Mouse (Mus musculus) kidney, embryonic 15.5 days (tissue): ENCODE data around the gene Shkbp1. TPM values are rescaled to one million over a fixed set of nuclear protein-coding genes. Genes with fewer than 3 reads are reported as not detected.
A peak's percentile ranks its signal among the peaks of the same experiment; 100 is the strongest.

Experiments
- ATAC-seq: fragments of 200-750 bp; cut with Nextera tagmentation; replicated peaks from 2 replicates; pipeline ENCODE4 v1.8.0; 2017; ENCODE audit warnings: moderate TSS enrichment; ENCODE audit not compliant: low FRiP score
- H3K27ac ChIP-seq: fragments of 300-500 bp; sonication (generic); 2 replicates; pipeline ENCODE4 v1.5.1; 2015; ENCODE audit warnings: mild to moderate bottlenecking, inconsistent platforms
- H3K27me3 ChIP-seq: fragments of 300-500 bp; sonication (generic); 2 replicates; pipeline ENCODE4 v1.6.1; 2015; ENCODE audit warnings: inconsistent platforms
- H3K36me3 ChIP-seq: fragments of 300-500 bp; sonication (generic); 2 replicates; pipeline ENCODE4 v1.6.1; 2015; ENCODE audit warnings: inconsistent platforms
- H3K4me1 ChIP-seq: fragments of 300-500 bp; sonication (generic); 2 replicates; pipeline ENCODE4 v1.6.1; 2015; ENCODE audit warnings: inconsistent platforms
- H3K4me2 ChIP-seq: fragments of 300-500 bp; sonication (generic); 2 replicates; pipeline ENCODE4 v1.6.1; 2015; ENCODE audit warnings: moderate library complexity, mild to moderate bottlenecking, inconsistent platforms
- H3K4me3 ChIP-seq: fragments of 300-500 bp; sonication (generic); replicated peaks from 2 replicates; pipeline ENCODE4 v1.5.1; 2015; ENCODE audit warnings: mild to moderate bottlenecking, inconsistent platforms
- H3K9ac ChIP-seq: fragments of 300-500 bp; sonication (generic); 2 replicates; pipeline ENCODE4 v1.6.1; 2015; ENCODE audit warnings: mild to moderate bottlenecking, inconsistent platforms
- H3K9me3 ChIP-seq: fragments of 300-500 bp; sonication (generic); replicated peaks from 2 replicates; pipeline ENCODE4 v1.6.1; 2016; ENCODE audit warnings: inconsistent platforms
- WGBS: fragments of 180-500 bp; shearing (Covaris S2); methylation state at CpG from one replicate; pipeline ENCODE4 v1.1.7; 2015; ENCODE audit warnings: mixed read lengths; 5-methylcytosine and 5-hydroxymethylcytosine counted together
- polyA plus RNA-seq: library from polyadenylated mRNA; unstranded; fragments of >200 nt; fragmentation: Nextera tagmentation; extraction: Ambion mirVana; gene quantifications from 2 replicates; pipeline ENCODE4 v1.2.1, GENCODE M21; 2015

Gene Shkbp1
- polyA plus RNA-seq, 1 experiment from 2014 or later: 53.1 TPM

- H3K4me3 ChIP-seq: peak overlapping the region; percentile 55
- H3K36me3 ChIP-seq: no peaks in the 10 kb centered on the region; the same call in 1 of the 2 replicates
- peak overlapping the region; percentile 86 for H3K4me2 ChIP-seq
- H3K27me3 ChIP-seq: peaks cover 99% of the 10 kb centered on the region
- H3K27ac ChIP-seq: peak overlapping the region; percentile 84
- WGBS: under 1% methylated on average over 39 of the region's 39 CpGs
- H3K9me3 ChIP-seq: no peaks in the 10 kb centered on the region
- peaks cover 80% of the 10 kb centered on the region for H3K4me1 ChIP-seq
- peak overlapping the region; percentile 39 for H3K9ac ChIP-seq
- ATAC-seq: peak; percentile 55
Measured at GRCm38 (mm10) chr7:27330709-27331540, 24.9 kb downstream of the Shkbp1 start.

DNA sequence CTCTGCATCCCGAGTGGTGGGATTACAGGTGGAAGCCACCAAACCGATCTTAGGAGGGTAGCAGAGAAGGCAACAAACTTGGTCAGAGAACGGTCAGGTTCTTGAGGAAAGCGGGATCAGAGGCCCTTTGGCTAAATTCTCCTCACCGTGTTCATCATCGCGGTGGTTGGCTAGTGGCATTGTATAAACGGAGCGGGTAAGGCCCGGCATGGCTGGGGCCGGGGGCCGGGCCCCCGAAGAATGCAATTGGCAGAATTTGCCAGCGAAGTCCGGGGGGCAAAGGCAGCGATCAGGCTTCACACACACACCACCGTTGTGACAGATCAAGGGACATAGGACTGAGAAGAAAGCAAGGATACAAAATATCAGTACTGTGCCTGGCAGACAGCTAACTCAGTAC lies 25.8 kb downstream of the Shkbp1 start:
- Histone ChIP-seq H3K9ac (no peak overlapping the region), H3K4me3 (peak overlapping the region; percentile 55), H3K36me3 (no peaks in the 10 kb centered on the region; the same call in 1 of the 2 replicates), H3K27ac (no peak overlapping the region), H3K4me1 (peaks cover 82% of the 10 kb centered on the region), H3K4me2 (peak overlapping the region; percentile 86), H3K9me3 (no peaks in the 10 kb centered on the region), H3K27me3 (peaks cover 97% of the 10 kb centered on the region)
- ATAC-seq: no peak
- 25% methylated on average over 17 of the region's 17 CpGs for WGBS

DNA sequence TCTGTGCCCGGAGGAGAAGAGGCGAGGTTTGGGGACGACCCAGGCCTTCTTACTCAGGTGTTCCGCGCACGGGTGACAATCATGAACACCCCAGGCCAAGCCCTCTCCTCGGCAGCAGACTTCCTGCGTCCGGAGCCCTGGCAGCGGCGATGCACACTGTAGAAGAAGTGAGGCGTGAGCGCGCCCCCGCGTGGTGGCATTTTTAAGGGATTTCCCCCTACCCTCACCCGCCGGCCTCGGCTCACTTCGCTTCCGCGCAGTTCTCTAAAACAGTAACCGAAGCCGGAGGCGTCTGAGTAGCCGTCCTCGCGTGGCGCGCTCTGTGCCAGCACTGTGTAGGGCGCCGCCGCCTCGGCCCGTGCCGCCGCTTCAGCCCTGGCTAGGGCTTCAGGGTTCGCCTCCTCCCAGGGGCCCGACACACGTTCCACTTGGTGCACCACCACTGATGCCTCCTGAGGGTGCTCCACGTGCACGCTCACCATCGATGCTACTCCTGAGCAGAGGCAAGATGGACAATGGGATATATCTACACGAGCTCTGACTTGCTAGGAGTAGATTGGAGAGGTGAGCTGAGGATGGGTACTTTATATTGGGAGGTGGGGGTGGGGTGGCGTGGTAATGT lies 26.4 kb downstream of the Shkbp1 start:
- peak; percentile 1; the same call in 1 of the 2 replicates for ATAC-seq
- Histone ChIP-seq H3K27ac (no peak overlapping the region), H3K9me3 (no peaks in the 10 kb centered on the region), H3K4me2 (peak overlapping the region; percentile 86), H3K4me1 (peaks cover 79% of the 10 kb centered on the region), H3K27me3 (peaks cover 97% of the 10 kb centered on the region), H3K4me3 (peak overlapping the region; percentile 55), H3K36me3 (no peaks in the 10 kb centered on the region; the same call in 1 of the 2 replicates), H3K9ac (no peak overlapping the region)
- 5% methylated on average over 45 of the region's 45 CpGs for whole genome bisulfite sequencing

DNA sequence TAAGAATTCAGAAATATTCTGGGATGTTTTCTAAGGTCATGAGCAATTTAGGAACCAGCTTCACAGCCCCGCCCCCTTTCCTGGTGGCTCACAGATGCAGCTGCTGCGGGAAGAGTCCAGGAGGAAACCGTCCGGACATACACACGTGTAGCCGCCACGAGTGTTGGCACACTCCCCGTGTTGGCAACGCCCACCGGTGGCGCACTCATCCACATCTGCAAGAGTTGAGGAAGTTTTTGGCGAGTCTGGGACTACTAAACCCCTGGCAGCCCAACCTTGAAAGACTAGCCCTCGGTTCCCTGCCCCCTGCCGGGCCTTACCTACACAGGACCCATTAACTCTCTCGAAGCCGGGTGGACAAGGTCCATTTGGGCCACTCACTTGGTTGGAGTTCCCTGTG lies 27.2 kb downstream of the Shkbp1 start:
- Histone ChIP-seq H3K36me3 (no peaks in the 10 kb centered on the region; the same call in 1 of the 2 replicates), H3K4me1 (peaks cover 71% of the 10 kb centered on the region), H3K4me3 (no peak overlapping the region), H3K9me3 (no peaks in the 10 kb centered on the region), H3K4me2 (no peak overlapping the region), H3K9ac (no peak overlapping the region), H3K27me3 (peaks cover 93% of the 10 kb centered on the region), H3K27ac (no peak overlapping the region)
- ATAC-seq: no peak
- 29% methylated on average over 16 of the region's 16 CpGs for WGBS

- WGBS: 79% methylated on average over 11 of the region's 11 CpGs
- no peaks in the 10 kb centered on the region; the same call in 1 of the 2 replicates for H3K36me3 ChIP-seq
- H3K27me3 ChIP-seq: peaks cover 88% of the 10 kb centered on the region
- no peak overlapping the region for H3K4me3 ChIP-seq
- H3K4me1 ChIP-seq: peaks cover 67% of the 10 kb centered on the region
- H3K9me3 ChIP-seq: no peaks in the 10 kb centered on the region
- H3K9ac ChIP-seq: no peak overlapping the region
- ATAC-seq: no peak
- H3K27ac ChIP-seq: no peak overlapping the region
- H3K4me2 ChIP-seq: no peak overlapping the region
Measured at GRCm38 (mm10) chr7:27328161-27328560, 27.7 kb downstream of the Shkbp1 start.

DNA sequence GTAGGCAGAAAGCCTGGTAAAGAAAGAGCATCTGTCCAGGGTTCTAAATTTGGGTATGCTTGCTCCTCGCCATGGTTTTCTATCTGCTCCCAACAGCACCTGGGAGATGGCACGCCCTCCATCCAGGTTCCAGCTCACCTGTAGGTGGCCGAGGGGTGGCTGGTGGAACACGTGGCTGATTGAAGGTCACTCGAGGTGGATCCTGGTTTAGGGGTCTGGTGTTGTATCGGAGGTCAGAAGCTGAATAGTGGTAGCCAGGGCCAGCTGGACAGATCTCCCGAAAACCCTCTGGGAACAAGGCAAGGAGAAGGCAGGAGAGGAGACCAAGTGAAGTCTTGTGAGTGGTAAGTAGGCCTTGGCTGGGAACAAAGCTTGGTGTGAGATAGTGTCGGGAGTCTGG lies 28.3 kb downstream of the Shkbp1 start:
- no peak overlapping the region for H3K9ac ChIP-seq
- no peaks in the 10 kb centered on the region; the same call in 1 of the 2 replicates for H3K36me3 ChIP-seq
- no peak overlapping the region for H3K27ac ChIP-seq
- H3K4me2 ChIP-seq: no peak overlapping the region
- ATAC-seq: no peak
- peaks cover 81% of the 10 kb centered on the region for H3K27me3 ChIP-seq
- H3K4me1 ChIP-seq: peaks cover 60% of the 10 kb centered on the region
- 95% methylated on average over 8 of the region's 8 CpGs for WGBS
- H3K4me3 ChIP-seq: no peak overlapping the region
- no peaks in the 10 kb centered on the region for H3K9me3 ChIP-seq

DNA sequence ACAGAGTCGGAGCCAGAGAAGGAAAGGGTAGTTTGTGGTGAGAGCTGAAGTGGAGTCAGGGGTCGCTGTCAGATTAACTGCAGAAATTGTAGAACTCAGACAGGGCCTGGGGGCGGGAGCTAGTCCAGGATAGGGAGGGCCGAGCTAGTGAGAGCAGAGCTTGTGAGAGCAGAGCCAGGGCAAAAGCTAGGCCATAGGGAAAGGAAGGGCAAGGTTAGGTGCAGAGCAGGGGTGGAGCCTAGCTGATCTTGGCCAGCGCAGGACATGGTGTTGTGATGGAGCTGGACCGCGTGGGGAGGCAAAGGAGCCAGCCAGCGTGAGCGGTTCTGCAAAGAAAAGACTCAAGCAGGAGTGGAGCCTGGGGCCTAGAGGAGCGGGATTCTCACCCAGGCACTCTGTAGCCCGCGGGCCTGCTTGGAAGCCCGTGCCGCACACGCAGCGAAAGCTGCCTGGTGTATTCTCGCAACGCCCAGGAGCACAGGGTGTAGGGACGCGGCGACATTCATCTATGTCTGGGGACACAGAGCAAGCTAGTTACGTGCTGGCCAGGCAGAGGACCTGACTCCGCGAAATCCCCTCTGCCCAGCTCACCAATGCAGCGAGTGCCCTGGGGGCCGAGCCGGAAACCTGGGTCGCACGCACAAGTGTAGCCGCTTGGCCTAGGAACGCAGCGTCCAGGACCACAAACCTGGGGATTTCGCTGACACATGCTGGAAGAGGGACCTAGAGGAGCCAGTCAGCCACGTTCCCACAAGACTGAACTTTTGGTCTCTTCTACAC lies 29.5 kb downstream of the Shkbp1 start:
- Histone ChIP-seq H3K36me3 (no peaks in the 10 kb centered on the region; the same call in 1 of the 2 replicates), H3K9me3 (no peaks in the 10 kb centered on the region), H3K9ac (peak overlapping the region; percentile 29; the same call in 1 of the 2 replicates), H3K4me1 (peaks cover 57% of the 10 kb centered on the region), H3K27ac (peak overlapping the region; percentile 37; the same call in 1 of the 2 replicates), H3K27me3 (peaks cover 69% of the 10 kb centered on the region), H3K4me2 (peak overlapping the region; percentile 60), H3K4me3 (peak overlapping the region; percentile 38)
- ATAC-seq: peak; percentile 16; the same call in 1 of the 2 replicates
- 38% methylated on average over 34 of the region's 34 CpGs for WGBS

DNA sequence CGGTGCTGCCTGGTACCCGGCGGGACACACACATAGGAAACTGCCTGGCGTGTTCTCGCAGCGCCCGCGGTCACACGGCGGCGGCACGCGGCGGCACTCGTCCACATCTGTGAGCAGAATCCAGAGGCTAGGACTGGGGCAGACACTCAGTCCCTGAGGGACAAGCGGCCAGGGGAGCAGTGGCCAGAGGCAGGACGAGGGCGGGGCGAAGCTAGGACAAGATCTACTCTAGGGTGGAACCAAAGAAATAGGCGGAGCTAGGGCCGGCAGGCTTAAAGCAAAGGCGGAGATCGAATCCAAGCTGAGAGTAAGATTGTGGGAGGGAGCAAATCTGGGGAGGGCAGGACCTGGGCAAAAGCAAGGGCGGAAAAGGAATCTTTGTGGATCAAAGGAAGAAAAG lies 30.1 kb downstream of the Shkbp1 start:
- peak overlapping the region; percentile 29; the same call in 1 of the 2 replicates for H3K9ac ChIP-seq
- H3K4me1 ChIP-seq: peaks cover 51% of the 10 kb centered on the region
- no peaks in the 10 kb centered on the region; the same call in 1 of the 2 replicates for H3K36me3 ChIP-seq
- H3K9me3 ChIP-seq: no peaks in the 10 kb centered on the region
- H3K27me3 ChIP-seq: peaks cover 63% of the 10 kb centered on the region
- H3K27ac ChIP-seq: peak overlapping the region; percentile 37
- H3K4me2 ChIP-seq: peak overlapping the region; percentile 60
- peak overlapping the region; percentile 38 for H3K4me3 ChIP-seq
- ATAC-seq: peak; percentile 73
- WGBS: 2% methylated on average over 24 of the region's 24 CpGs

DNA sequence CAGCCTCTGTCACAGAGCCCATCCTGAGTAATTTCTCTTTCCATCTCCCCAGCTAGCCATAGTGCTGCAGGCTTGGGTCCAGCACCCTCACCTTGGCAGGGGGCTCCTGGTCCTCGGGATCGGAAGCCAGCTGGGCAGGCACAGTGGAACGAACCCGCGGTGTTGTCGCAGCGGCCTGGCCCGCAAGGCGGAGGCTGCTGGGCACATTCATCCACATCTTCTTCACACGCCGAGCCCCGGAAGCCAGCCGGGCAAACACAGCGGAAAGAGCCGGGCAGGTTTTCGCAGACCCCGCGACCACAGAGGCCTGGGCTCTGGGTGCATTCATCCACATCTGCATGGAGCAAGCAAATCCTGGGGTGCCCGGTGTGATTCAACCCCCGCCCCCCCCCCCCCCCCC lies 30.9 kb downstream of the Shkbp1 start:
- Histone ChIP-seq H3K9ac (no peak overlapping the region), H3K36me3 (no peaks in the 10 kb centered on the region; the same call in 1 of the 2 replicates), H3K4me3 (no peak overlapping the region), H3K4me2 (peak overlapping the region; percentile 60), H3K4me1 (peaks cover 44% of the 10 kb centered on the region), H3K27ac (no peak overlapping the region), H3K27me3 (peaks cover 56% of the 10 kb centered on the region), H3K9me3 (no peaks in the 10 kb centered on the region)
- 56% methylated on average over 18 of the region's 20 CpGs for WGBS
- no peak for ATAC-seq

DNA sequence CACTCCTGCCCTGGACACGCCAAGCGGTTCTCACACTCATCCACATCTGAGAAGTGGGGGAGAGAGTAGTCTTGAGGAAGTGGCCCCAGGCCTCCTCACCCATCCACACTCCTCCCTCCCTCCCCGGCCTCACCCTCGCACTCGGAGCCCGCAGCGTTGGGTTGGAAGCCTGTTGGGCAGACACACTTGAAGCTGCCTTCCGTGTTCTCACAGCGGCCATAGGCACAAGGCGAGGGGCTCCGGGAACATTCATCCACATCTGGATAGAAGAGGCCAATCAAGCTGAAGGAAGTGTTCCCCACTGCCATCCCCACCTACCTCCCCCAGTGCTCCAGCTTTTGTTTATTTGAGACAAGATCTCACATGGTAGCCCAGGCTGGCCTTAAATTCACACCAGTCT lies 31.7 kb downstream of the Shkbp1 start:
- Histone ChIP-seq H3K4me2 (no peak overlapping the region), H3K36me3 (no peaks in the 10 kb centered on the region; the same call in 1 of the 2 replicates), H3K9ac (no peak overlapping the region), H3K27ac (no peak overlapping the region), H3K4me1 (peaks cover 36% of the 10 kb centered on the region), H3K4me3 (no peak overlapping the region), H3K9me3 (no peaks in the 10 kb centered on the region), H3K27me3 (peaks cover 48% of the 10 kb centered on the region)
- WGBS: 96% methylated on average over 11 of the region's 11 CpGs
- ATAC-seq: no peak

DNA sequence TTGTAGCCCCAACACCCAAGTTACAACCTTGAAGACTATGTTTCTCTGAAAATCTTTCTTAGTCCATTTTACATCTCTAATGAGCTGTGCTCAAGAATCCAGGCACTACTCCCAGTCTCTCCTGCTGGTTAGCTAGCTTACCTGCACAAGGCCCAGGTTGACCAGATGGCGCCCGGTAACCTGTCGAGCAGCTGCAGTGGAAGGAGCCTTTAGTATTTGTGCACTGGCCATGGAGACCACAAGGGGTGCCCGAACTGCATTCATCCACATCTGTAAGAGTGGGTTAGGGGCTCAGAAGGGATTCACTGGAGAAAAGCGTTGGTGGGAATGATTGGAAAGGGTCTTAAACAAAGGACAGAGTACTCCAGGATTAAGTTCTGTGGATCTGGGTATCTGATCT lies 32.8 kb downstream of the Shkbp1 start:
- ATAC-seq: no peak

More for the DNA sequence above, 32.8 kb downstream of the Shkbp1 start:
- Histone ChIP-seq H3K27ac (no peak overlapping the region), H3K4me1 (peaks cover 29% of the 10 kb centered on the region), H3K4me2 (no peak overlapping the region), H3K36me3 (peaks cover under 1% of the 10 kb centered on the region; the same call in 1 of the 2 replicates), H3K9ac (no peak overlapping the region), H3K9me3 (no peaks in the 10 kb centered on the region), H3K4me3 (no peak overlapping the region), H3K27me3 (peaks cover 36% of the 10 kb centered on the region)
- WGBS: 92% methylated on average over 5 of the region's 5 CpGs
